Mouse (Mus musculus) cortical plate, adult 2 months (tissue): ENCODE measurements around the gene Prpf4.

Experiments
- CTCF ChIP-seq: fragments of 200-500 bp; IDR thresholded peaks from 2 replicates; pipeline ENCODE4 v1.5.1; 2011; ENCODE audit warnings: mild to moderate bottlenecking, control low read depth, low read length; ENCODE audit not compliant: insufficient read depth; ENCODE audit errors: extremely low read depth
- POLR2A ChIP-seq: fragments of 200-500 bp; IDR thresholded peaks from 2 replicates; pipeline ENCODE4 v1.6.1; 2011; ENCODE audit warnings: mild to moderate bottlenecking, low read length, control low read depth; ENCODE audit not compliant: insufficient read depth; ENCODE audit errors: extremely low read depth

- TF ChIP-seq CTCF (no peak), POLR2A (no peak)
Measured at GRCm38 (mm10) chr4:62398956-62399355, 9.6 kb upstream of the Prpf4 start.
